Mouse (Mus musculus) thymus, postnatal 14 days (tissue): ENCODE measurements around the gene Guf1.
A peak's percentile ranks its signal among the peaks of the same experiment; 100 is the strongest.

Source experiments
- DNase-seq: peaks from one replicate; pipeline ENCODE4 v3.0.0; 2021

Guf1 gene

GRCm38 (mm10) chr5:69556628-69557403, at the start of gene Guf1:
Gene Guf1, plus strand, starts transcription at chr5:69556923.
- DNase-seq: peak; percentile 95

GRCm38 (mm10) chr5:69507045-69507444, 49.7 kb upstream of the Guf1 start:
- no peak for DNase-seq

- DNase-seq: no peak
These were observed 45.1 kb upstream of the Guf1 start for GRCm38 (mm10) chr5:69511631-69512030.

GRCm38 (mm10) chr5:69512203-69512602, 44.5 kb upstream of the Guf1 start:
- DNase-seq: no peak

GRCm38 (mm10) chr5:69520661-69521278, 36.0 kb upstream of the Guf1 start:
- peak; percentile 16 for DNase-seq

- no peak for DNase-seq
These were observed 34.7 kb upstream of the Guf1 start for GRCm38 (mm10) chr5:69522064-69522463.

GRCm38 (mm10) chr5:69523944-69524343, 32.8 kb upstream of the Guf1 start:
- DNase-seq: no peak

- DNase-seq: no peak
These were observed 15.0 kb upstream of the Guf1 start for GRCm38 (mm10) chr5:69541680-69542079.

GRCm38 (mm10) chr5:69542489-69542888, 14.2 kb upstream of the Guf1 start, which contains the start of gene Yipf7:
Gene Yipf7, minus strand, starts transcription at chr5:69542648.
- DNase-seq: no peak

- DNase-seq: peak; percentile 7
These were observed 747 bp downstream of the Guf1 start for GRCm38 (mm10) chr5:69557404-69557935.

GRCm38 (mm10) chr5:69591640-69592461, 35.1 kb downstream of the Guf1 start, which contains the start of gene Gnpda2:
Gene Gnpda2, minus strand, starts transcription at chr5:69592340.
- peak; percentile 89 for DNase-seq

GRCm38 (mm10) chr5:69601027-69601426, 44.3 kb downstream of the Guf1 start:
- DNase-seq: no peak

GRCm38 (mm10) chr5:69613209-69613796, 56.6 kb downstream of the Guf1 start:
- no peak for DNase-seq

- no peak for DNase-seq
These were observed 64.2 kb downstream of the Guf1 start for GRCm38 (mm10) chr5:69620899-69621298.
